Mouse (Mus musculus): ENCODE results near the gene Cad.
"Not testable (repeated sequence)": the region's sequence is repeated elsewhere in the genome, so short reads cannot be mapped to it uniquely, and the experiment has no call there.

Cad gene

GRCm38 (mm10) chr5:31054261-31055215, at the start of gene Cad:
Gene Cad (plus strand): TSS chr5:31054780.
- DNase-seq (ENCODE audit: low read depth in 1 of 2, low spot score in 2 of 2): peak; percentile 73 to 87

DNA sequence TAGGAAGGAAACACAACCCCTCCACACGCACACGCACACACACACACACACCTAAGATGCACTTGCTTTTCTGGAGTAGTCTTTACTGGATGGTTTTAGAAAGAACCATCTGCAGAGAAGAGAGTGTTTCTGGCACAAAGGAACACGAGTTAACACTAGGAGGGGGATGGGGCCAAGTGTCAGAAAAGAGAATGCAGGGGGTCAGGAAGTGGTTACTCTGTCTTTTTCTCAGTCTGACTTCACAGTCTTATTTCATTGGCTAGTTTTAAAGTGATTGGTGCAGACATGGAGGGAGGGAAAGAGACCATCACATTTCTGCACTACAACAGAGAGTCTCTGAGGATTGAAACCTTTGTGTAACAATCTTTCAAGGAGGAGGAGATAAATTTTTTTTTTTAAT, 41.8 kb upstream of the Cad start:
- DNase-seq (ENCODE audit: low read depth in 1 of 2, low spot score in 2 of 2): no peak

DNA sequence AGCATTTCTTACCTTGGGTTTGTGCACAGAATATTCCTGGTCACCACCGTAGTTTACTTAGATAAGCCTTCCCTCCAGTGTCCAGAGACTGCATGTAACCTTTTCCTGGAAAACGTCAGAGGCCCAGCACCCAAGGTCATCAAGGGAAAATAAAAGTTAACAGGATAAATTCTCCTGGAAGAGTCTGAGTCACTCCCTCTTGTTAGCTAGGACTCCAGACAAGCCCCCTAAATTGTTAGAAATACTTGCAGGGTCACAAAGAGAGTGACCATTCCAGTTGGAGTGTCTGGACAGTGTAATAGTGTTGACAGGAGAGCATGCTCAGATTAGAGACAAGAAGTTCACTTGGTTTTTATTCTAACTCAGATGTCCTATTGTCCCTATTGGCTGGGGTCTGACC, 38.7 kb upstream of the Cad start:
- DNase-seq (ENCODE audit: low read depth in 1 of 2, low spot score in 2 of 2): no peak

- not testable (repeated sequence) for DNase-seq (ENCODE audit: low read depth in 1 of 2, low spot score in 2 of 2)
Observed at GRCm38 (mm10) chr5:31021790-31022189, 32.8 kb upstream of the Cad start.

- DNase-seq (ENCODE audit: low read depth in 1 of 2, low spot score in 2 of 2): no peak
Observed at GRCm38 (mm10) chr5:31022690-31023089, 31.9 kb upstream of the Cad start.

- no peak for DNase-seq (ENCODE audit: low read depth in 1 of 2, low spot score in 2 of 2)
Observed at GRCm38 (mm10) chr5:31023254-31023653, 31.3 kb upstream of the Cad start.

DNA sequence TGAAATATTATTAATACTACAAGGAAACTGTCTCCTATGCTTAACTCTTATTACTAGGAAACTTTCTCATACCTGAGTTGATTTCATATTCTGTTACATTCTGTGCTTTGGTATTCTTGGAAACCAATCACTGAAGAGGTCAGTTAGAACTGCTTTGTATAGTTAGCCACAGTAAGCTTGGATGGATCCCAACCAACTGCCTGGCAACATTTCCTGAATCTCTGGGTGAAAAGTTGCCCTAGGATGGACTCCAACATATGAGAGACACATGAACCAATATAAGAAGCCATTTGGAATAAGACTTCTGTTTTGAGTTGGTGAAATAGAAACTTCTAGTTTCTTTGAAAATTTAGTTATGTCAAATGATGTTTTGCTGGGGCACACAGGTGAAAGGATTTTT, 29.9 kb upstream of the Cad start:
- no peak for DNase-seq (ENCODE audit: low read depth in 1 of 2, low spot score in 2 of 2)

- no peak for DNase-seq (ENCODE audit: low read depth in 1 of 2, low spot score in 2 of 2)
Observed at GRCm38 (mm10) chr5:31030926-31031325, 23.7 kb upstream of the Cad start.

DNA sequence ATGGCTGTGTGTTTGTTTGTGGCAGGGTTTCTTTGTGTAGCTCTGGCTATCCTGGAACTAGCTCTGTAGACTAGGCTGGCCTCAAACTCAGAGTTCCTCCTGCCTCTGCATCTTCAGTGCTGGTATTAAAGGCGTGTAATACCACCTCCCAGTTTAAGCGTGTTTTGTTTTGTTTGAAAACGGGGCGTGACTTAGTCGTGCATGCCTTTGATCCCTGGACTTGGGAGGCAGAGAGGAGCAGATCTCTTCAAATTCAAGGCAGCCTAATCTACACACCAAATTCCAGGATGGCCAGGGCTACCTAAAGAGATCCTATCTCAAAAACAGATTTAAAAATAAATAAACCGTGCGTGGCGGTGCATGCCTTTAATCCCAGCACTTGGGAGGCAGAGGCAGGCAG, 23.1 kb upstream of the Cad start:
- no peak for DNase-seq (ENCODE audit: low read depth in 1 of 2, low spot score in 2 of 2)

DNA sequence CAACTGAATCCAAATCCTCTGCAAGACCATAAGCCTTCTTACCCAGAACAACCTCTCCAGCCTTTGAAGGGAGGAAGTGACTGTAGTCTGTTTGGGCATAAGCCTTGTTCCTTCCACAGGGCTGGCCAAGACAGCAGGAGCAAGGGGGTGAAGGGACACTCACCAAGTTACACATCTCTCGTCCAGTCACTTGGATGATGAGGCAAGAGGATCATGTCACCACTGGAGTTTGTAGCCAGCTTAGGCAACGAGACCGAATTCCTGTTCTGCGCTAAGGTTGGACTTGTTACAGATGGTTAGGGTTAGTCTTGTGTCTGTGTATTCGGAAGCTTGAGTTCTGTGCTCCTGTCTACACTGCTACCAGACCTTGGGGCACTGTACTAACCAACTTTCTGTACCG, 19.9 kb upstream of the Cad start:
- no peak for DNase-seq (ENCODE audit: low read depth in 1 of 2, low spot score in 2 of 2)

DNA sequence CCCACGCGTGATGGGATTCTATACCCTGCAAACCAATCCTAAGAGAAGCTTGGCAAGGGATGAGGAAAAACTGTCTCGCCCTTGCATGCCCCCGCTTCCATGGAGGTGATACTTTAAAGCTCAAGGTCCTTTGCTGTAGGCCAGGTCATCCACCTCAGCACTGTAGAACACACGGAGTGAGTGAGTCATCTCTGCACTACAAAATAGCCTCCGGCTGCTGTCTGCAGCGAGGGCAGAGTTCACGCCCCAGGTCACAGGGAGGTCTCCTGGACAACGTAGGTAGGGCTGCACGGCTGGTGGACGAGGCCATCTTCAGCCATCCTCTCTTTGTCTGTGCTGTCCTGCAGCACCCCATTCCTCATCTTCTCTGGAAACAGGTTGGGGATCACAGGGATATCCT, 18.0 kb upstream of the Cad start:
- not testable (repeated sequence) for DNase-seq (ENCODE audit: low read depth in 1 of 2, low spot score in 2 of 2)

DNA sequence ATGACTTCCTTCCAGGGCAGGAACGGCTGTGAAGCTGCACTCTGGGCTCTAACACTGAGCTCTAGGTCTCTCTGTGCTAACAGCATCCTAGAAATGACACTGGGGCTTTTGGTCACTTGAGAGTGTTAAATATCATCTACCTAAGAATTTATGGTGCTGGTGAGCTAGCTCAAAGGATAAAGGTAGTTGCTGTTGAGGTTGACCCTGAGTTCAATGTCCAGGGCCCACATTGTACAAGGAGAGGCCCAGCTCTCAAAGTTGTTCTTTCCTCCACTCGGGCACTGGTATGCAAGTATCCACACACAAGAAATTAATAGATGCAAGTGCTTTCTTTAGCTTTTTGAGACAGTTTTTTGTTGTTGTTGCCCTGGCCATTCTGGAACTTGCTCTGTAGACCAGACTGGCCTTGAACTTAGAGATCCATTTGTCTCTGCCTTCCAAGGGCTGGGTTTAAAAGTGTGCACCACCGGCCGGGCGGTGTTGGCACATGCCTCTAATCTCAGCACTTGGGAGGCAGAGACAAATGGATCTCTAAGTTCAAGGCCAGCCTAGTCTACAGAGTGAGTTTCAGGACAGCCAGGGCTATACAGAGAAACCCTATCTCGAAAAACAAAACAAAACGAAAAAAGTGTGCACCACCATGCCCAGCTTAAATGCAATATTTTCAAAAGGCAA, 16.3 kb upstream of the Cad start:
- no peak for DNase-seq (ENCODE audit: low read depth in 1 of 2, low spot score in 2 of 2)

GRCm38 (mm10) chr5:31046416-31046815, 8.2 kb upstream of the Cad start:
- no peak for DNase-seq (ENCODE audit: low read depth in 1 of 2, low spot score in 2 of 2)

DNA sequence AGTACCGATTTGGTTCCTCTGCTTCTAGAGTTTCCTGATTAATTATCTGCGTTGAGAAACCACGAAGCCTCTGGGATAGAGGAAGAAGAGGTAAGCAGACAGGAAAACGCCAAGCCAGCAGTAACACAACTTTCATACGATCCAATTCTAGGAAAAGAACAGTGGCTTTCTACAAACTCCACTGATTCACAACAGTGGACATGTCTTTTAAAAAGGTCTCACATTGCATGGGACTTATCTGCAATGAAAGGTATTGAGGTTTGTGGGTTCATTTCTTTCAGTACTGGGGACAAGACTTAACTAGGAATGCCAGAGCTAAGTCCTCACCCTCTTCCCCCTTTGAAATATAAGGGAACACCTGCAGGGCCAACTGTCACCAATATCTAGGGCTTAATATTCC, 7.5 kb upstream of the Cad start:
- DNase-seq (ENCODE audit: low read depth in 1 of 2, low spot score in 2 of 2): no peak

- peak; percentile 97 to 99 for DNase-seq (ENCODE audit: low read depth in 1 of 2, low spot score in 2 of 2)
Observed at GRCm38 (mm10) chr5:31047848-31048762, 6.5 kb upstream of the Cad start, which contains the start of gene Atraid. Gene Atraid (plus strand): TSS chr5:31048312.

DNA sequence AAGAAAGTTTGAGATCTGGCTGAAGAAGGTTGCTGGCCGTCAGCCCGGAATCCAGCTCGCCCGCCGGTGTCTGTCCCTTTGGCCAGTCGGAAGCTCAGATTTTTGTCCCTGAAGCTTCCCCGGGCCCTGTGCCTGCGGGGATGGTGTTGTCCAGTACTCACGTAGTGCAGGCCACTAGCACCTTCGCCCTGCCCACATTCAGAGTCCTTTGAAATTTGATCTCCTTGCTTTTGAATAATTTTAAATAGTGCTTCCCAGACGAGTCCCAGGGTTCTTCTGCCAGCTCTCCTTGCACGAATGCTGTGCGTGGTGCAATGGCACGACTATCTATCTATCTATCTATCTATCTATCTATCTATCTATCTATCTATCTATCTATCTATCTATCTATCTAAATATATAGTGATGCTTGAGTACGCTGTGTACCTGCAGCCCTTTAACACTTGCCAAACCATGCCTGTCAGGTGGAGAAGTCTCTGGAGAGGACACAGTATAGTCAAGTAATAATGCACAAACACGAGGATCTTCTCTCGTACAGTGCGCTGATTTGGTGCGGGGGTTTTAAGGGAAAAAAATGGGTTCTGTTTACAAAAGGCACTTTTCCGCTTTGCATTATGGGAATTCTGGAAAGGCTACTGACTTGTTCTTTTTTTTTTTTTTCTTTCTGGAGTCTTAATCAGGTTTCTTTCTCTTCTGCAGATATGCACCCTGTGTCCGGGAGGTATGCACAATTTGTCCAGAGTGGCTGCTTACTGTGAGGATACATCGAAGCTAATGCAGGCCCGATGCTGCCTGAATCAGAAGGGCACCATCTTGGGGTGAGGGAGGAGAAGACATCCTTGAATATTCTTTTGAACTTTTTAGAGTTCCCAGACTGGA, 5.6 kb upstream of the Cad start, which contains the start of gene Slc5a6:
TSS of gene Slc5a6 (minus strand) at position 162 of the 879 bp plus-strand sequence.
- DNase-seq (ENCODE audit: low read depth in 1 of 2, low spot score in 2 of 2): peak in 1 of 2 experiments; percentile 19

- DNase-seq (ENCODE audit: low read depth in 1 of 2, low spot score in 2 of 2): no peak
Observed at GRCm38 (mm10) chr5:31050427-31050826, 4.2 kb upstream of the Cad start.

- not testable (repeated sequence) for DNase-seq (ENCODE audit: low read depth in 1 of 2, low spot score in 2 of 2)
Observed at GRCm38 (mm10) chr5:31053728-31054127, 852 bp upstream of the Cad start.

- no peak for DNase-seq (ENCODE audit: low read depth in 1 of 2, low spot score in 2 of 2)
Observed at GRCm38 (mm10) chr5:31055216-31056140, 898 bp downstream of the Cad start.

Data from monocyte, adult 2 months (primary cell).